Mouse (Mus musculus): ENCODE results near the gene C1qbp. TPM values are rescaled to one million over a fixed set of nuclear protein-coding genes. Genes with fewer than 3 reads are reported as not detected.

C1qbp gene
- polyA plus RNA-seq, 1 experiment from 2014 or later = 135 TPM

DNA sequence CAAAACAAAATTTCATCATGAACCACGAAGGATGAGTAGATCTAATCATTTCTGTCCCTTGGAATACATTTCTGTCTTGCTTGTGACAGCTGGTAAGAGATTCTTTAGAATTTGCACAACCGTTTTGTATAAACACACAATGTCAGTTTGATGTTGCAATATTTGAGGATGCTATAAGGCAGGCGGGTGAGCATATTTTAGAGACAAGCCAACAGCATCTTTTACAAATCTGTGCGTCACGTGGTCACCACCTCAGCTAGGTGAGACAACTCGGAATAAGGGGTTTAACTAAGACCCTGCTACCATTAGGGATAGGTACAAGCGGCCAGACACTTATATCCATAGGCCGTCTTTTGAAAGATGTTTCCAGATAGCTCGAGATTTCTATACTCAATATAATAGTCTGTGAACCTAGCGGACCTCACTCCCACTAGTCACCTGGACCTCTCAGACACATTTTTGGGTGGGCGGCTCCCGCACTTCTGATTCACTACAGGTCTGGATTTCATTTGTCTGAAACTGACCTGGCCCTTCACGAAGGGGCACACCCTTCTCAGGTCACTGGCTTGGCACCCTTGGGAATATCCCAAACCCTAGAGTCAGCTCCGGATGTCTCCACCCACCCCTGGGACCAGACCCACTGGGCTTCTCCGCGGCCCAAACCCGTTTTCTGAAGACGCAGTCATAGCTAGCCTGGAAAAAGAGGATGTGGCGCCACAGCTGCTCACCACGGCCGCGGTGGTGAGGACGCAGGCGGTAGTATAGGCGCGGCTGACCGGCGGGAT is 35.8 kb upstream of the C1qbp start:
- ATAC-seq (peak; percentile 0; the same call in 1 of the 2 replicates), DNase-seq (no peak)
- H3K4me3 ChIP-seq (ENCODE audit: low read depth, low read length) = peak overlapping the region; percentile 96
- WGBS (ENCODE audit: insufficient replicate concordance) = 4% methylated on average over 28 of the region's 28 CpGs
- H3K4me1 ChIP-seq (ENCODE audit: insufficient read depth) = peaks cover 29% of the 10 kb centered on the region
- peak overlapping the region; percentile 84 for H3K27ac ChIP-seq (ENCODE audit: low read depth)
- no peaks in the 10 kb centered on the region for H3K9me3 ChIP-seq (ENCODE audit: low read length)
- H3K27me3 ChIP-seq (ENCODE audit: insufficient read depth, low read length) = no peaks in the 10 kb centered on the region
- peaks cover 19% of the 10 kb centered on the region; the same call in 1 of the 2 replicates for H3K36me3 ChIP-seq (replicated peaks; ENCODE audit: insufficient read depth, low read length)
- H3K9ac ChIP-seq (replicated peaks) = peak overlapping the region; percentile 89
- no peak for TF ChIP-seq CTCF (IDR thresholded peaks at IDR 0.05; ENCODE audit: low read depth)
- TF ChIP-seq EP300 (IDR thresholded peaks at IDR 0.05; ENCODE audit: low read depth) = no peak
- H3K4me2 ChIP-seq (ENCODE audit: low read depth, low read length) = peak overlapping the region; percentile 90

DNA sequence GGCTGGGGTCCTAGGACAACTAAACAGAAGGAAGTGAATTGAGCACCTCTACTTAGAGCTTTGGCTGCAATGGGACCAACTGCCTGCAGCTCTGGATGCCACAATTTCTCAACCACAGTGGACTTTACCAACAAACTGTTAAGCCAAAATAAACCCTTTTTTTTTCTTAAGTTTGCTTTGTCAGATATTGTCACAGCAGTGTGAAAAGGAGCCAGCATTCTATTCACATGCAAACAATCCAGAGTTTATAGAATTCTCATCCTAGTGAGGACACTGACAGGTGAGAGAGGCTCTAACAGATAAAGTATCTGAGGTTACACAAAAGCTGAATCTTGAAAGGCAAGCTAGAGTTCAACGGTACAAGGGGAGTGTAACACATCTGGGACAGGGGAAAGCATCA is 34.2 kb upstream of the C1qbp start:
- TF ChIP-seq EP300 (IDR thresholded peaks at IDR 0.05; ENCODE audit: low read depth) (no peak), CTCF (IDR thresholded peaks at IDR 0.05; ENCODE audit: low read depth) (no peak)
- ATAC-seq (no peak), DNase-seq (no peak)
- no peaks in the 10 kb centered on the region for H3K9me3 ChIP-seq (ENCODE audit: low read length)
- peak overlapping the region; percentile 90 for H3K4me2 ChIP-seq (ENCODE audit: low read depth, low read length)
- peaks cover 25% of the 10 kb centered on the region for H3K36me3 ChIP-seq (replicated peaks; ENCODE audit: insufficient read depth, low read length)
- 54% methylated on average over 1 of the region's 1 CpGs for WGBS (ENCODE audit: insufficient replicate concordance)
- peaks cover 29% of the 10 kb centered on the region for H3K4me1 ChIP-seq (ENCODE audit: insufficient read depth)
- no peak overlapping the region; the same call in 1 of the 2 replicates for H3K4me3 ChIP-seq (ENCODE audit: low read depth, low read length)
- H3K9ac ChIP-seq (replicated peaks) = no peak overlapping the region; the same call in 1 of the 2 replicates
- no peaks in the 10 kb centered on the region for H3K27me3 ChIP-seq (ENCODE audit: insufficient read depth, low read length)
- H3K27ac ChIP-seq (ENCODE audit: low read depth) = 0 out of 2 replicates have a peak overlapping the region, but pooled peaks have one; percentile 19

DNA sequence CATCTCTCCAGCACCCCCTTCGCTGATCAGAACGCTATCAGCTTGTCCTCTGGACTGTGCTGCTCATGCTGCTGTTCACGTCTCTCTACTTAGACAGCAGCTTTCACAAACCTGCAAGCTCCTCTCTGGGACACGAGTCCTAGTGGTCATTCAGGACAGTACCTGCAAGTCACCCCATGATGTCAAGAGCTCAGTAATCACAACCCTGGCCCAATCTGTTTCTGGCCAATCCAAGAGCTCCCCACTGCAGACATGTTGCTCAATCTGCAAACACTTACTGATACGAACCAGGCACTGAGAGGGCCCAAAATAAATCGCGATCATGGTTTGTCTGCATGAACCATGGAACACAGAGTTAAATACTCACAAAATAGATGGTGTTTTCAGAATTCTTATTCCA is 29.9 kb upstream of the C1qbp start:
- ATAC-seq = peak; percentile 99
- TF ChIP-seq CTCF (IDR thresholded peaks at IDR 0.05; ENCODE audit: low read depth) = peak; percentile 33; the same call in 1 of the 2 replicates
- no peak for TF ChIP-seq EP300 (IDR thresholded peaks at IDR 0.05; ENCODE audit: low read depth)
- H3K27ac ChIP-seq (ENCODE audit: low read depth) = no peak overlapping the region
- H3K27me3 ChIP-seq (ENCODE audit: insufficient read depth, low read length) = no peaks in the 10 kb centered on the region
- peaks cover 60% of the 10 kb centered on the region for H3K36me3 ChIP-seq (replicated peaks; ENCODE audit: insufficient read depth, low read length)
- H3K9me3 ChIP-seq (ENCODE audit: low read length) = no peaks in the 10 kb centered on the region
- DNase-seq = peak; percentile 43
- no peak overlapping the region for H3K9ac ChIP-seq (replicated peaks)
- 72% methylated on average over 7 of the region's 7 CpGs for WGBS (ENCODE audit: insufficient replicate concordance)
- H3K4me1 ChIP-seq (ENCODE audit: insufficient read depth) = peaks cover 14% of the 10 kb centered on the region
- H3K4me2 ChIP-seq (ENCODE audit: low read depth, low read length) = no peak overlapping the region
- no peak overlapping the region for H3K4me3 ChIP-seq (ENCODE audit: low read depth, low read length)

DNA sequence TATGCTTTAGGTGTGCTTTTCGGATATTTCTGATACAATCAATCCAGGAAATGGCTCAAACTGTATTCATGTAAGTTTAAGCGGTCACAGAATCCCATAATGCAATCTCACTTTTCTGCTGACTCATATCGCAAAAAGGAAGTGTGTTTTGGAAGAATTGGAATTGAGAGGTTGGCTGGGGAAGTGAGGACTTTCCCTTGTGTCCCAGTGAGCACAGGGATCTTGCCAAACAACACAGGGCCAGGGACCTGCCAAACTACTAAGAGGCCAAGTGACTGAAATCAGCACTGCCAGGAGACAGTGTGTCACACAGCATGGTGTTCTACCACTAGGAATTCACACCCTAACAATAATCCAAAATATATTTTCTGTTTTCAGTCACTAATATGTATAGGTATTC is 25.5 kb upstream of the C1qbp start:
- H3K27ac ChIP-seq (ENCODE audit: low read depth) = no peak overlapping the region
- 67% methylated on average over 3 of the region's 3 CpGs for WGBS (ENCODE audit: insufficient replicate concordance)
- H3K27me3 ChIP-seq (ENCODE audit: insufficient read depth, low read length) = no peaks in the 10 kb centered on the region
- H3K9ac ChIP-seq (replicated peaks) = no peak overlapping the region
- H3K4me1 ChIP-seq (ENCODE audit: insufficient read depth) = peaks cover under 1% of the 10 kb centered on the region
- no peaks in the 10 kb centered on the region for H3K9me3 ChIP-seq (ENCODE audit: low read length)
- DNase-seq (no peak), ATAC-seq (no peak)
- peaks cover 52% of the 10 kb centered on the region for H3K36me3 ChIP-seq (replicated peaks; ENCODE audit: insufficient read depth, low read length)
- H3K4me3 ChIP-seq (ENCODE audit: low read depth, low read length) = no peak overlapping the region
- H3K4me2 ChIP-seq (ENCODE audit: low read depth, low read length) = no peak overlapping the region
- TF ChIP-seq EP300 (IDR thresholded peaks at IDR 0.05; ENCODE audit: low read depth) (no peak), CTCF (IDR thresholded peaks at IDR 0.05; ENCODE audit: low read depth) (no peak)

DNA sequence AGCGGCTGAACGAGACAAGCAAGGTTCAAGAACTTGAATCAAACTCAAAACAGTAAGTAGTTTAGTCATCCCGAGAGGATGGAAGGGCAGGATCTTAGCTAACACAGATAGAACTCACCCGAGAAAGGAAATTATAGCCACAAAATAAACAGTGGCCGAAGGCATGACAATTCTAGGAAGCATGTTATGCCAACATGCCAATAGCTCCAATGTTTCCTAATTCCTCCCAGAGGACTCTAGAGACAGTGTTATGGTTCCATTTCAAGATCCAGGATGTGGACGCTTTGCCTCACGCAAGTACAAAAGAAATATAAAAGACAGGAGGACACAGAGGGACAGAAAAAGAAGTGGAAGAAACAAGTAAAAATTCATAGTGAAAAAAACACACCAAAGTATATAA is 25.0 kb upstream of the C1qbp start:
- 80% methylated on average over 7 of the region's 7 CpGs for whole genome bisulfite sequencing (ENCODE audit: insufficient replicate concordance)
- no peaks in the 10 kb centered on the region for H3K9me3 ChIP-seq (ENCODE audit: low read length)
- TF ChIP-seq CTCF (IDR thresholded peaks at IDR 0.05; ENCODE audit: low read depth) (no peak), EP300 (IDR thresholded peaks at IDR 0.05; ENCODE audit: low read depth) (no peak)
- peaks cover 5% of the 10 kb centered on the region for H3K4me1 ChIP-seq (ENCODE audit: insufficient read depth)
- no peak for DNase-seq
- no peak overlapping the region for H3K9ac ChIP-seq (replicated peaks)
- H3K4me3 ChIP-seq (ENCODE audit: low read depth, low read length) = no peak overlapping the region
- H3K4me2 ChIP-seq (ENCODE audit: low read depth, low read length) = no peak overlapping the region
- H3K36me3 ChIP-seq (replicated peaks; ENCODE audit: insufficient read depth, low read length) = peaks cover 49% of the 10 kb centered on the region
- H3K27me3 ChIP-seq (ENCODE audit: insufficient read depth, low read length) = no peaks in the 10 kb centered on the region
- no peak for ATAC-seq
- H3K27ac ChIP-seq (ENCODE audit: low read depth) = no peak overlapping the region

DNA sequence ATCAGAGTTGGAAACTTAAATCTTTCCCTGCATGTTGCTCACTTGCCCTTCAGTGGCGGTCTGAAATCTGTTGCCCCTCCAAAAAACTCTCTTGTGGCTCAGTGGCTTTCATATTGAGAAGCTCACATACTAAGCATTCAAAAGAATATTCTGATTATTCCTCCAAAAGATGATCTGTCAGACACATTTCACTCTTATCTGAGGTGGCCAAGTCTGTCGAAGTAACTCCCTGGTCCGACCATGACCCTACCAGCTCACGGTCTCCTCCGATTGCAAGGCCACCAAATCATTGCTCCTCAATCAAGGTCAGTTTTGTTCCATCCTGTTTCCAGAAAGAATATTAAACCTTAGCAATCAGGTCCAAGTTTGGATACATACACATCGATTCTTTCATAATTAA is 24.2 kb upstream of the C1qbp start:
- no peak overlapping the region for H3K4me2 ChIP-seq (ENCODE audit: low read depth, low read length)
- H3K9ac ChIP-seq (replicated peaks) = no peak overlapping the region
- H3K27me3 ChIP-seq (ENCODE audit: insufficient read depth, low read length) = no peaks in the 10 kb centered on the region
- ATAC-seq (no peak), DNase-seq (no peak)
- peaks cover 11% of the 10 kb centered on the region for H3K4me1 ChIP-seq (ENCODE audit: insufficient read depth)
- H3K27ac ChIP-seq (ENCODE audit: low read depth) = no peak overlapping the region
- peaks cover 42% of the 10 kb centered on the region for H3K36me3 ChIP-seq (replicated peaks; ENCODE audit: insufficient read depth, low read length)
- 86% methylated on average over 6 of the region's 6 CpGs for WGBS (ENCODE audit: insufficient replicate concordance)
- no peak for TF ChIP-seq CTCF (IDR thresholded peaks at IDR 0.05; ENCODE audit: low read depth)
- no peak for TF ChIP-seq EP300 (IDR thresholded peaks at IDR 0.05; ENCODE audit: low read depth)
- no peaks in the 10 kb centered on the region for H3K9me3 ChIP-seq (ENCODE audit: low read length)
- no peak overlapping the region for H3K4me3 ChIP-seq (ENCODE audit: low read depth, low read length)

All from liver, postnatal 0 days (tissue).